Mouse (Mus musculus): ENCODE results near the gene Nek10. TPM values are rescaled to one million over a fixed set of nuclear protein-coding genes. Genes with fewer than 3 reads are reported as not detected.

Nek10 gene
- polyA plus RNA-seq, 1 experiment = 0.08 TPM

GRCm38 (mm10) chr14:14842734-14843530 lies 39.7 kb downstream of the Nek10 start:
- Histone ChIP-seq H3K4me3 (replicated peaks; ENCODE audit: insufficient read depth, low read depth, low read length) (no peak overlapping the region), H3K4me1 (ENCODE audit: control insufficient read depth, insufficient read depth, low read length) (peaks cover 8% of the 10 kb centered on the region; the same call in 1 of the 2 replicates), H3K27ac (ENCODE audit: insufficient read depth, low read length) (no peak overlapping the region), H3K27me3 (ENCODE audit: control insufficient read depth, insufficient read depth, low read length) (no peaks in the 10 kb centered on the region)
- no peak for DNase-seq
- TF ChIP-seq CTCF (IDR thresholded peaks at IDR 0.05; ENCODE audit: borderline replicate concordance, insufficient read depth, low read depth, low read length) (no peak), POLR2A (IDR thresholded peaks at IDR 0.05; ENCODE audit: borderline replicate concordance, insufficient read depth, low read length) (no peak)
- 55% methylated on average over 8 of the region's 8 CpGs for WGBS

- no peak overlapping the region for H3K4me3 ChIP-seq (replicated peaks; ENCODE audit: insufficient read depth, low read depth, low read length)
- H3K4me1 ChIP-seq (ENCODE audit: control insufficient read depth, insufficient read depth, low read length) = peaks cover 5% of the 10 kb centered on the region; the same call in 1 of the 2 replicates
- 15% methylated on average over 3 of the region's 3 CpGs for WGBS
- no peak for TF ChIP-seq CTCF (IDR thresholded peaks at IDR 0.05; ENCODE audit: borderline replicate concordance, insufficient read depth, low read depth, low read length)
- TF ChIP-seq POLR2A (IDR thresholded peaks at IDR 0.05; ENCODE audit: borderline replicate concordance, insufficient read depth, low read length) = no peak
- H3K27me3 ChIP-seq (ENCODE audit: control insufficient read depth, insufficient read depth, low read length) = no peaks in the 10 kb centered on the region
- DNase-seq = peak in 1 of 2 experiments; percentile 44
- no peak overlapping the region for H3K27ac ChIP-seq (ENCODE audit: insufficient read depth, low read length)
These were observed 49.6 kb downstream of the Nek10 start for GRCm38 (mm10) chr14:14852838-14853237.

GRCm38 (mm10) chr14:14860331-14860730 lies 57.1 kb downstream of the Nek10 start:
- H3K4me3 ChIP-seq (replicated peaks; ENCODE audit: insufficient read depth, low read depth, low read length) = no peak overlapping the region
- no peak for DNase-seq
- no peak for TF ChIP-seq CTCF (IDR thresholded peaks at IDR 0.05; ENCODE audit: borderline replicate concordance, insufficient read depth, low read depth, low read length)
- TF ChIP-seq POLR2A (IDR thresholded peaks at IDR 0.05; ENCODE audit: borderline replicate concordance, insufficient read depth, low read length) = no peak
- H3K27ac ChIP-seq (ENCODE audit: insufficient read depth, low read length) = no peak overlapping the region
- WGBS = 33% methylated on average over 3 of the region's 3 CpGs
- H3K4me1 ChIP-seq (ENCODE audit: control insufficient read depth, insufficient read depth, low read length) = no peaks in the 10 kb centered on the region
- no peaks in the 10 kb centered on the region for H3K27me3 ChIP-seq (ENCODE audit: control insufficient read depth, insufficient read depth, low read length)

- H3K4me3 ChIP-seq (replicated peaks; ENCODE audit: insufficient read depth, low read depth, low read length) = no peak overlapping the region
- H3K27me3 ChIP-seq (ENCODE audit: control insufficient read depth, insufficient read depth, low read length) = no peaks in the 10 kb centered on the region
- H3K27ac ChIP-seq (ENCODE audit: insufficient read depth, low read length) = no peak overlapping the region
- TF ChIP-seq CTCF (IDR thresholded peaks at IDR 0.05; ENCODE audit: borderline replicate concordance, insufficient read depth, low read depth, low read length) (peak; percentile 90), POLR2A (IDR thresholded peaks at IDR 0.05; ENCODE audit: borderline replicate concordance, insufficient read depth, low read length) (no peak)
- H3K4me1 ChIP-seq (ENCODE audit: control insufficient read depth, insufficient read depth, low read length) = no peaks in the 10 kb centered on the region
- WGBS = 29% methylated on average over 7 of the region's 7 CpGs
- peak; percentile 82 for DNase-seq
These were observed 60.6 kb downstream of the Nek10 start for GRCm38 (mm10) chr14:14863690-14864356.

GRCm38 (mm10) chr14:14869239-14869638 lies 66.0 kb downstream of the Nek10 start:
- Histone ChIP-seq H3K4me1 (ENCODE audit: control insufficient read depth, insufficient read depth, low read length) (peaks cover 11% of the 10 kb centered on the region), H3K4me3 (replicated peaks; ENCODE audit: insufficient read depth, low read depth, low read length) (no peak overlapping the region), H3K27me3 (ENCODE audit: control insufficient read depth, insufficient read depth, low read length) (no peaks in the 10 kb centered on the region), H3K27ac (ENCODE audit: insufficient read depth, low read length) (no peak overlapping the region)
- no peak for DNase-seq
- 87% methylated on average over 2 of the region's 2 CpGs for WGBS
- TF ChIP-seq POLR2A (IDR thresholded peaks at IDR 0.05; ENCODE audit: borderline replicate concordance, insufficient read depth, low read length) (no peak), CTCF (IDR thresholded peaks at IDR 0.05; ENCODE audit: borderline replicate concordance, insufficient read depth, low read depth, low read length) (no peak)

GRCm38 (mm10) chr14:14870059-14870458 lies 66.8 kb downstream of the Nek10 start:
- Histone ChIP-seq H3K27ac (ENCODE audit: insufficient read depth, low read length) (no peak overlapping the region), H3K27me3 (ENCODE audit: control insufficient read depth, insufficient read depth, low read length) (no peaks in the 10 kb centered on the region), H3K4me1 (ENCODE audit: control insufficient read depth, insufficient read depth, low read length) (peaks cover 11% of the 10 kb centered on the region), H3K4me3 (replicated peaks; ENCODE audit: insufficient read depth, low read depth, low read length) (no peak overlapping the region)
- WGBS = 24% methylated on average over 2 of the region's 2 CpGs
- peak in 1 of 2 experiments; percentile 22 for DNase-seq
- TF ChIP-seq CTCF (IDR thresholded peaks at IDR 0.05; ENCODE audit: borderline replicate concordance, insufficient read depth, low read depth, low read length) (no peak), POLR2A (IDR thresholded peaks at IDR 0.05; ENCODE audit: borderline replicate concordance, insufficient read depth, low read length) (no peak)

GRCm38 (mm10) chr14:14870463-14870862 lies 67.2 kb downstream of the Nek10 start:
- H3K4me3 ChIP-seq (replicated peaks; ENCODE audit: insufficient read depth, low read depth, low read length) = no peak overlapping the region
- no peak overlapping the region for H3K27ac ChIP-seq (ENCODE audit: insufficient read depth, low read length)
- DNase-seq = no peak
- H3K27me3 ChIP-seq (ENCODE audit: control insufficient read depth, insufficient read depth, low read length) = no peaks in the 10 kb centered on the region
- TF ChIP-seq POLR2A (IDR thresholded peaks at IDR 0.05; ENCODE audit: borderline replicate concordance, insufficient read depth, low read length) (no peak), CTCF (IDR thresholded peaks at IDR 0.05; ENCODE audit: borderline replicate concordance, insufficient read depth, low read depth, low read length) (no peak)
- H3K4me1 ChIP-seq (ENCODE audit: control insufficient read depth, insufficient read depth, low read length) = peaks cover 11% of the 10 kb centered on the region
- 77% methylated on average over 3 of the region's 3 CpGs for WGBS

All from cerebellum, adult 2 months (tissue).